Mouse (Mus musculus) liver, embryonic 14.5 days (tissue): Measurements from ENCODE around the gene Zscan4e.
"Not testable (repeated sequence)": the region's sequence is repeated elsewhere in the genome, so short reads cannot be mapped to it uniquely, and the experiment has no call there.

ENCODE experiments used
- CTCF ChIP-seq: IDR thresholded peaks from 2 replicates; pipeline ENCODE4 v1.5.1; 2016; ENCODE audit warnings: antibody characterized with exemption, low read depth, control low read depth
- EP300 ChIP-seq: IDR thresholded peaks from 2 replicates; pipeline ENCODE4 v1.6.1; 2016; ENCODE audit warnings: antibody characterized with exemption, low read depth

DNA sequence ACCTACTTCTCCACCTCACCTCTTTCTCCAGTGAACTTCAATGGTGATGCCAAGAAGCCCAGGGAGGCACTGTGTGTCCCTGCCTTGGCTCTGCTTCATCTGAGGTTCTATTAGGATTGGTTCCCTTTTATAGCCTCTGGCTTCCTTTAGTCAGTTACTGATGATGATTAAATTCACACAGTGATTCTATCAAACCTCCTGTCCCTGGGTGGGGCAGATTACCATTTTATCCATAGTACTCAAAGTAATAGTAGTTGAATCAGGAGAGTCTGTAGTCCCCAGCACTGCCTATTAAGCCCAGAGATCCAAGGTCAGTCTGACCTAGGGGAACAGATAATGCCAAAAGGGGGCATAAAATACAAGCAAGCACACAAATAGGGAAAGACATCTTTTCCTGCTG is at the start of gene Zscan4e:
- TF ChIP-seq CTCF, EP300: not testable (repeated sequence)
